In genomic region chr4:117119636-117120035, GRCm38 (mm10) we compare ENCODE assay signal across 8 mouse cellular contexts. TPM values are rescaled to one million over a fixed set of nuclear protein-coding genes. Genes with fewer than 3 reads are reported as not detected.
DNase-seq lines count a peak whose midpoint lies in the region; ATAC-seq and TF ChIP-seq lines count a peak whose summit lies in the region.

No protein-coding gene starts in this region.

- H3K4me1 ChIP-seq in heart, embryonic 10.5 days = peaks cover 12% of the 10 kb centered on the region
- H3K4me1 ChIP-seq in E14TG2a.4 (replicated peaks; ENCODE audit: low read depth, low read length) = peaks cover 64% of the 10 kb centered on the region
- peaks cover 12% of the 10 kb centered on the region for H3K4me1 ChIP-seq in forebrain, embryonic 15.5 days
- H3K4me1 ChIP-seq in liver, embryonic 16.5 days (ENCODE audit: control insufficient read depth, low read depth, low read length) = peaks cover 15% of the 10 kb centered on the region

- 0 out of 2 replicates have a peak, but pooled peaks have one; percentile 1 for ATAC-seq in forebrain, embryonic 15.5 days (replicated peaks)
- no peak for ATAC-seq in liver, embryonic 16.5 days (ENCODE audit: low read depth)
- ATAC-seq in granulocyte monocyte progenitor cell, adult 5-6 weeks (replicated peaks; ENCODE audit: poor library complexity, severe bottlenecking) = no peak

- H3K27me3 ChIP-seq in heart, embryonic 10.5 days (ENCODE audit: insufficient read depth, poor library complexity, severe bottlenecking) = no peaks in the 10 kb centered on the region
- H3K27me3 ChIP-seq in E14TG2a.4 (ENCODE audit: insufficient read depth, low read length) = no peaks in the 10 kb centered on the region
- H3K27me3 ChIP-seq in forebrain, embryonic 15.5 days = no peaks in the 10 kb centered on the region
- H3K27me3 ChIP-seq in liver, embryonic 16.5 days (ENCODE audit: control insufficient read depth, insufficient read depth, low read depth, low read length) = no peaks in the 10 kb centered on the region

- H3K36me3 ChIP-seq in heart, embryonic 10.5 days = peaks cover 11% of the 10 kb centered on the region; the same call in 1 of the 2 replicates
- peaks cover 73% of the 10 kb centered on the region for H3K36me3 ChIP-seq in E14TG2a.4 (ENCODE audit: insufficient read depth, low read length)
- no peaks in the 10 kb centered on the region for H3K36me3 ChIP-seq in forebrain, embryonic 15.5 days
- H3K36me3 ChIP-seq in liver, embryonic 16.5 days (ENCODE audit: control insufficient read depth, insufficient read depth) = no peaks in the 10 kb centered on the region

- DNase-seq in heart, embryonic 10.5 days (ENCODE audit: low spot score) = no peak
- no peak for DNase-seq in heart, postnatal 25 days (ENCODE audit: low spot score)
- DNase-seq in retina, postnatal 1 day = no peak
- DNase-seq in ovary, postnatal 10 days (ENCODE audit: low spot score) = no peak

- WGBS in heart, embryonic 10.5 days = 76% methylated on average over 5 of the region's 5 CpGs
- WGBS in forebrain, embryonic 15.5 days = 69% methylated on average over 5 of the region's 5 CpGs
- WGBS in liver, embryonic 16.5 days (ENCODE audit: insufficient replicate concordance) = 79% methylated on average over 5 of the region's 5 CpGs

- TF ChIP-seq CTCF in E14TG2a.4 (conservative IDR thresholded peaks at IDR 0.05; ENCODE audit: low read length) = no peak

- peak overlapping the region; percentile 100 for H3K4me2 ChIP-seq in forebrain, embryonic 15.5 days (replicated peaks)
- peak overlapping the region; percentile 98 for H3K4me2 ChIP-seq in liver, embryonic 16.5 days (ENCODE audit: low read depth, low read length)

- no peaks in the 10 kb centered on the region for H3K9me3 ChIP-seq in heart, embryonic 10.5 days
- H3K9me3 ChIP-seq in E14TG2a.4 (ENCODE audit: low read length) = no peaks in the 10 kb centered on the region
- no peaks in the 10 kb centered on the region for H3K9me3 ChIP-seq in forebrain, embryonic 15.5 days
- no peaks in the 10 kb centered on the region for H3K9me3 ChIP-seq in liver, embryonic 16.5 days (replicated peaks; ENCODE audit: control insufficient read depth, low read length)

- intact Hi-C loops in heart, postnatal 25 days (cut with DNase I) = loop anchor here (2.0 to 5.0 kb wide), 3 partner anchors 19 to 117 kb away; partner anchors contain the start of gene Eif2b3

- peak overlapping the region; percentile 87 for H3K27ac ChIP-seq in heart, embryonic 10.5 days
- peak overlapping the region; percentile 92 for H3K27ac ChIP-seq in forebrain, embryonic 15.5 days (replicated peaks)
- peak overlapping the region; percentile 72; the same call in 1 of the 2 replicates for H3K27ac ChIP-seq in liver, embryonic 16.5 days (ENCODE audit: low read length)

- peak overlapping the region; percentile 65 for H3K9ac ChIP-seq in forebrain, embryonic 15.5 days (replicated peaks)
- peak overlapping the region; percentile 72 for H3K9ac ChIP-seq in liver, embryonic 16.5 days (ENCODE audit: low read depth, low read length)

- H3K4me3 ChIP-seq in heart, embryonic 10.5 days = peak overlapping the region; percentile 71
- peak overlapping the region; percentile 94 for H3K4me3 ChIP-seq in E14TG2a.4 (replicated peaks; ENCODE audit: low read length)
- peak overlapping the region; percentile 63 for H3K4me3 ChIP-seq in forebrain, embryonic 15.5 days
- peak overlapping the region; percentile 74 for H3K4me3 ChIP-seq in liver, embryonic 16.5 days (ENCODE audit: low read depth, low read length)

RNA-seq across cellular contexts. Expression of gene Btbd19, which starts 5.9 kb away (rescaled TPM):
- 2.5 and 4.9 TPM in 2 replicates for polyA plus RNA-seq in heart, embryonic 10.5 days (2016; fragmentation: Nextera tagmentation; extraction: Ambion mirVana)
- total RNA-seq in heart, postnatal 25 days (2021) = 1 to 10 TPM; 2.0 to 3.3 TPM
- 4.4 and 4.6 TPM in 2 replicates for polyA plus RNA-seq in forebrain, embryonic 15.5 days (2015; fragmentation: Nextera tagmentation; extraction: Ambion mirVana)
- polyA plus RNA-seq in liver, embryonic 16.5 days (2015; fragmentation: Nextera tagmentation; extraction: Ambion mirVana) = 1.5 and 1.8 TPM in 2 replicates
- 5.0 and 14.5 TPM in 2 replicates for total RNA-seq in granulocyte monocyte progenitor cell, adult 5-6 weeks (2014; fragmentation: Nextera tagmentation)
- total RNA-seq in granulocyte monocyte progenitor cell, adult 5-6 weeks (2017) = 6.9 and 7.2 TPM in 2 replicates

RNA-seq across cellular contexts. Expression of gene Tctex1d4, which starts 7.0 kb away (rescaled TPM):
- polyA plus RNA-seq in heart, embryonic 10.5 days (2016; fragmentation: Nextera tagmentation; extraction: Ambion mirVana) = not detected in 2 replicates
- not detected for total RNA-seq in heart, postnatal 25 days (2021)
- polyA plus RNA-seq in forebrain, embryonic 15.5 days (2015; fragmentation: Nextera tagmentation; extraction: Ambion mirVana) = 0.37 TPM in 1 of 2 replicates, not detected in the other
- polyA plus RNA-seq in liver, embryonic 16.5 days (2015; fragmentation: Nextera tagmentation; extraction: Ambion mirVana) = 0.11 TPM in 1 of 2 replicates, not detected in the other
- 0.77 TPM in 1 of 2 replicates, not detected in the other for total RNA-seq in granulocyte monocyte progenitor cell, adult 5-6 weeks (2014; fragmentation: Nextera tagmentation)
- total RNA-seq in granulocyte monocyte progenitor cell, adult 5-6 weeks (2017) = not detected in 2 replicates

RNA-seq across cellular contexts. Expression of gene Plk3, which starts 14.1 kb away (rescaled TPM):
- 1.5 and 2.4 TPM in 2 replicates for polyA plus RNA-seq in heart, embryonic 10.5 days (2016; fragmentation: Nextera tagmentation; extraction: Ambion mirVana)
- total RNA-seq in heart, postnatal 25 days (2021) = 1 to 10 TPM; 1.5 to 2.1 TPM
- 8.6 and 8.8 TPM in 2 replicates for polyA plus RNA-seq in forebrain, embryonic 15.5 days (2015; fragmentation: Nextera tagmentation; extraction: Ambion mirVana)
- polyA plus RNA-seq in liver, embryonic 16.5 days (2015; fragmentation: Nextera tagmentation; extraction: Ambion mirVana) = 2.2 TPM in 2 replicates
- total RNA-seq in granulocyte monocyte progenitor cell, adult 5-6 weeks (2014; fragmentation: Nextera tagmentation) = 1.5 and 2.2 TPM in 2 replicates
- 1.5 and 2.5 TPM in 2 replicates for total RNA-seq in granulocyte monocyte progenitor cell, adult 5-6 weeks (2017)

RNA-seq across cellular contexts. Expression of gene Ptch2, which starts 23.8 kb away (rescaled TPM):
- polyA plus RNA-seq in heart, embryonic 10.5 days (2016; fragmentation: Nextera tagmentation; extraction: Ambion mirVana) = 2.9 and 3.5 TPM in 2 replicates
- 1 to 10 TPM; 1.1 to 1.5 TPM for total RNA-seq in heart, postnatal 25 days (2021)
- polyA plus RNA-seq in forebrain, embryonic 15.5 days (2015; fragmentation: Nextera tagmentation; extraction: Ambion mirVana) = 3.6 and 3.8 TPM in 2 replicates
- polyA plus RNA-seq in liver, embryonic 16.5 days (2015; fragmentation: Nextera tagmentation; extraction: Ambion mirVana) = 0.67 and 0.69 TPM in 2 replicates
- 0.97 TPM in 1 of 2 replicates, not detected in the other for total RNA-seq in granulocyte monocyte progenitor cell, adult 5-6 weeks (2014; fragmentation: Nextera tagmentation)
- not detected in 2 replicates for total RNA-seq in granulocyte monocyte progenitor cell, adult 5-6 weeks (2017)

RNA-seq across cellular contexts. Expression of gene Rps8, which starts 36.4 kb away (rescaled TPM):
- polyA plus RNA-seq in heart, embryonic 10.5 days (2016; fragmentation: Nextera tagmentation; extraction: Ambion mirVana) = 638 and 783 TPM in 2 replicates
- 100 to 1,000 TPM; 571 to 648 TPM for total RNA-seq in heart, postnatal 25 days (2021)
- 478 and 525 TPM in 2 replicates for polyA plus RNA-seq in forebrain, embryonic 15.5 days (2015; fragmentation: Nextera tagmentation; extraction: Ambion mirVana)
- polyA plus RNA-seq in liver, embryonic 16.5 days (2015; fragmentation: Nextera tagmentation; extraction: Ambion mirVana) = 514 and 522 TPM in 2 replicates
- 4,230 and 5,237 TPM in 2 replicates for total RNA-seq in granulocyte monocyte progenitor cell, adult 5-6 weeks (2014; fragmentation: Nextera tagmentation)
- total RNA-seq in granulocyte monocyte progenitor cell, adult 5-6 weeks (2017) = 2,283 and 2,839 TPM in 2 replicates
